Mouse (Mus musculus): ENCODE measurements around the gene Knstrn.

- TF ChIP-seq CTCF (IDR thresholded peaks at IDR 0.05; ENCODE audit: low read depth) (no peak), EP300 (optimal IDR thresholded peaks at IDR 0.05) (no peak)
These were observed 84.0 kb downstream of the Knstrn start for GRCm38 (mm10) chr2:118897808-118898207.

Measured in stomach, postnatal 0 days (tissue).